ENCODE assay signal across 21 mouse cellular contexts in the genomic region with DNA sequence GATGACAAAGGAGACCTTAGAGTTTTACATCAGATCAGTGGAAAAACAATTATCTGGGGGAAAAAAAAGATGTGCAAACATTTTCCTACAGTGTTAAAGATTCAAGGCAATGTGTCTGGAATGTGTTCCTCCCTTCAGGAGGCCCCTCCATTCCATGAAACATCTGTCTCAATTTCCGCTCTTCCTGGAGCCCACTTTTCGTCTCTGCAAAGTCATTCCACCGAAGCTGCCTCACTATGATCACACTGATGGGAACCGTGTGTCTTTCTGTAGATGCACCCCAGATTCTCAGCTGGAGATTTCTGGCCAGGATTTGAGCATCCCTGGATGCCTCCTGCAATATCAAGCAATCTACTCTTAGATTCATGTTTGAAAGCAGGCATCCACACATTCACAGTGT. TPM values are rescaled to one million over a fixed set of nuclear protein-coding genes. Genes with fewer than 3 reads are reported as not detected.
DNase-seq lines count a peak whose midpoint lies in the region; ATAC-seq and TF ChIP-seq lines count a peak whose summit lies in the region.
"Had no signal": no experiment of that assay in that cellular context is flagged by ENCODE, and none has a peak within 500 bp of the region (broad histone marks: within the 10 kb centered on the region; RNA-seq: fewer than 3 reads in every experiment).

No protein-coding gene starts in this region.

- no peak overlapping the region for H3K4me3 ChIP-seq in gastrocnemius, adult 2 months
- no peak overlapping the region for H3K4me3 ChIP-seq in kidney, postnatal 0 days (replicated peaks; ENCODE audit: low read depth, low read length)
- no peak overlapping the region for H3K4me3 ChIP-seq in kidney, embryonic 15.5 days (replicated peaks)
- no peak overlapping the region for H3K4me3 ChIP-seq in embryonic facial prominence, embryonic 15.5 days (replicated peaks)
- no peak overlapping the region for H3K4me3 ChIP-seq in liver, postnatal 0 days (ENCODE audit: low read depth, low read length)
- H3K4me3 ChIP-seq: forebrain, embryonic 13.5 days had no signal

- H3K9me3 ChIP-seq in kidney, postnatal 0 days (replicated peaks; ENCODE audit: low read length), result no peaks in the 10 kb centered on the region
- H3K9me3 ChIP-seq in kidney, embryonic 15.5 days (replicated peaks), result no peaks in the 10 kb centered on the region
- no peaks in the 10 kb centered on the region for H3K9me3 ChIP-seq in embryonic facial prominence, embryonic 15.5 days (replicated peaks)
- H3K9me3 ChIP-seq in liver, postnatal 0 days (ENCODE audit: low read length), result no peaks in the 10 kb centered on the region
- H3K9me3 ChIP-seq: forebrain, embryonic 13.5 days had no signal

- ATAC-seq in kidney, postnatal 0 days (replicated peaks; ENCODE audit: low FRiP score, low read depth), result no peak
- ATAC-seq in kidney, embryonic 15.5 days (replicated peaks; ENCODE audit: low FRiP score), result no peak
- 0 out of 2 replicates have a peak, but pooled peaks have one; percentile 63 for ATAC-seq in embryonic facial prominence, embryonic 15.5 days (ENCODE audit: insufficient number of reproducible peaks, low FRiP score, low TSS enrichment, low read depth)
- no peak for ATAC-seq in liver, postnatal 0 days
- ATAC-seq: forebrain, embryonic 13.5 days had no signal

- no peak for TF ChIP-seq CTCF in gastrocnemius, adult 2 months (IDR thresholded peaks at IDR 0.05)
- no peak for TF ChIP-seq CTCF in kidney, postnatal 0 days (IDR thresholded peaks at IDR 0.05; ENCODE audit: low read depth)
- TF ChIP-seq CTCF in liver, postnatal 0 days (IDR thresholded peaks at IDR 0.05; ENCODE audit: low read depth), result no peak

- intact Hi-C loops in gastrocnemius, adult 2 months (cut with DNase I), result no loop called here
- intact Hi-C loops in left cerebral cortex, postnatal 25 days (cut with DNase I), result no loop called here

- 43% methylated on average over 4 of the region's 4 CpGs for WGBS in kidney, postnatal 0 days
- WGBS in kidney, embryonic 15.5 days, result 52% methylated on average over 4 of the region's 4 CpGs
- 27% methylated on average over 4 of the region's 4 CpGs for WGBS in embryonic facial prominence, embryonic 15.5 days
- 58% methylated on average over 4 of the region's 4 CpGs for WGBS in liver, postnatal 0 days (ENCODE audit: insufficient replicate concordance)

- no peaks in the 10 kb centered on the region for H3K36me3 ChIP-seq in kidney, postnatal 0 days (ENCODE audit: insufficient read depth, low read length)
- H3K36me3 ChIP-seq in kidney, embryonic 15.5 days, result no peaks in the 10 kb centered on the region
- no peaks in the 10 kb centered on the region for H3K36me3 ChIP-seq in embryonic facial prominence, embryonic 15.5 days
- no peaks in the 10 kb centered on the region for H3K36me3 ChIP-seq in liver, postnatal 0 days (replicated peaks; ENCODE audit: insufficient read depth, low read length)

- H3K27me3 ChIP-seq in kidney, postnatal 0 days (ENCODE audit: insufficient read depth, low read length), result no peaks in the 10 kb centered on the region
- H3K27me3 ChIP-seq in kidney, embryonic 15.5 days, result no peaks in the 10 kb centered on the region
- no peaks in the 10 kb centered on the region for H3K27me3 ChIP-seq in embryonic facial prominence, embryonic 15.5 days
- H3K27me3 ChIP-seq in liver, postnatal 0 days (ENCODE audit: insufficient read depth, low read length), result no peaks in the 10 kb centered on the region
- H3K27me3 ChIP-seq: forebrain, embryonic 13.5 days had no signal

- no peak for TF ChIP-seq EP300 in liver, postnatal 0 days (IDR thresholded peaks at IDR 0.05; ENCODE audit: low read depth)

- peak overlapping the region; percentile 61 for H3K27ac ChIP-seq in gastrocnemius, adult 2 months
- H3K27ac ChIP-seq in kidney, postnatal 0 days, result no peak overlapping the region
- no peak overlapping the region for H3K27ac ChIP-seq in kidney, embryonic 15.5 days
- H3K27ac ChIP-seq in embryonic facial prominence, embryonic 15.5 days (replicated peaks), result peak overlapping the region; percentile 77
- no peak overlapping the region for H3K27ac ChIP-seq in liver, postnatal 0 days (ENCODE audit: low read depth)
- H3K27ac ChIP-seq: forebrain, embryonic 13.5 days had no signal

- no peaks in the 10 kb centered on the region for H3K4me1 ChIP-seq in kidney, postnatal 0 days (replicated peaks; ENCODE audit: insufficient read depth, low read length)
- H3K4me1 ChIP-seq in kidney, embryonic 15.5 days, result no peaks in the 10 kb centered on the region
- H3K4me1 ChIP-seq in embryonic facial prominence, embryonic 15.5 days, result 0 out of 2 replicates have a peak, but pooled peaks cover 6% of the 10 kb centered on the region
- no peaks in the 10 kb centered on the region for H3K4me1 ChIP-seq in liver, postnatal 0 days (ENCODE audit: insufficient read depth)

- no peak overlapping the region for H3K4me2 ChIP-seq in kidney, postnatal 0 days (ENCODE audit: low read length)
- H3K4me2 ChIP-seq in kidney, embryonic 15.5 days, result no peak overlapping the region
- no peak overlapping the region for H3K4me2 ChIP-seq in embryonic facial prominence, embryonic 15.5 days (replicated peaks)
- no peak overlapping the region for H3K4me2 ChIP-seq in liver, postnatal 0 days (ENCODE audit: low read depth, low read length)
- H3K4me2 ChIP-seq: forebrain, embryonic 13.5 days had no signal

- DNase-seq in gastrocnemius, adult 2 months, result no peak
- DNase-seq in gastrocnemius, adult 8-10 months (ENCODE audit: low spot score in 2 of 2), result no peak
- peak; percentile 58 for DNase-seq in kidney, postnatal 0 days (ENCODE audit: low spot score)
- peak; percentile 35 for DNase-seq in skeletal muscle tissue, adult 2 months (ENCODE audit: low read depth, low spot score)
- no peak for DNase-seq in left cerebral cortex, postnatal 25 days (ENCODE audit: low spot score in 2 of 2)
- DNase-seq in liver, postnatal 0 days, result no peak
- DNase-seq: adrenal gland, adult 8-10 months; cerebellum, adult 11 months; gastrocnemius, postnatal 14 days; kidney, adult 2 months; layer of hippocampus, adult 9-11 months; lung, adult 2 months; right cerebral cortex, postnatal 25 days had no signal

- H3K9ac ChIP-seq in kidney, postnatal 0 days (ENCODE audit: low read depth, low read length), result no peak overlapping the region
- no peak overlapping the region for H3K9ac ChIP-seq in kidney, embryonic 15.5 days
- H3K9ac ChIP-seq in embryonic facial prominence, embryonic 15.5 days, result no peak overlapping the region
- no peak overlapping the region for H3K9ac ChIP-seq in liver, postnatal 0 days (replicated peaks)
- H3K9ac ChIP-seq: forebrain, embryonic 13.5 days had no signal

RNA-seq across cellular contexts. Expression of gene Ccer1, which starts 24.2 kb away (rescaled TPM):
- total RNA-seq in gastrocnemius, adult 2 months (2021), result not detected
- not detected for total RNA-seq in gastrocnemius, adult 8-10 months (2022)
- polyA plus RNA-seq in kidney, postnatal 0 days (2015; fragmentation: Nextera tagmentation; extraction: Ambion mirVana), result not detected in 2 replicates
- polyA plus RNA-seq in kidney, embryonic 15.5 days (2015; fragmentation: Nextera tagmentation; extraction: Ambion mirVana), result not detected in 2 replicates
- not detected in 2 replicates for polyA plus RNA-seq in embryonic facial prominence, embryonic 15.5 days (2015; fragmentation: Nextera tagmentation; extraction: Ambion mirVana)
- not detected for total RNA-seq in left cerebral cortex, postnatal 25 days (2021)
- polyA plus RNA-seq in liver, postnatal 0 days (2015; fragmentation: Nextera tagmentation; extraction: Ambion mirVana), result not detected in 2 replicates
- total RNA-seq: adrenal gland, adult 8-10 months; common myeloid progenitor, adult 5-6 weeks; gastrocnemius, postnatal 14 days; hematopoietic stem cell, adult 5-6 weeks; left cerebral cortex, postnatal 36 days; megakaryocyte, adult 5-6 weeks had no signal
- polyA plus RNA-seq: forebrain, embryonic 13.5 days; lung, adult 2 months had no signal

RNA-seq across cellular contexts. Expression of gene Epyc, which starts 24.8 kb away (rescaled TPM):
- under 1 TPM in 1 of 2 experiments, not detected in 1; 0.14 TPM for total RNA-seq in gastrocnemius, adult 2 months (2021)
- total RNA-seq in gastrocnemius, adult 8-10 months (2022), result not detected
- 0.08 TPM in 1 of 2 replicates, not detected in the other for polyA plus RNA-seq in kidney, postnatal 0 days (2015; fragmentation: Nextera tagmentation; extraction: Ambion mirVana)
- 0.53 and 0.66 TPM in 2 replicates for polyA plus RNA-seq in kidney, embryonic 15.5 days (2015; fragmentation: Nextera tagmentation; extraction: Ambion mirVana)
- polyA plus RNA-seq in embryonic facial prominence, embryonic 15.5 days (2015; fragmentation: Nextera tagmentation; extraction: Ambion mirVana), result 7.8 and 13.8 TPM in 2 replicates
- total RNA-seq in left cerebral cortex, postnatal 25 days (2021), result under 1 TPM in 1 of 2 experiments, not detected in 1; 0.25 TPM
- polyA plus RNA-seq in liver, postnatal 0 days (2015; fragmentation: Nextera tagmentation; extraction: Ambion mirVana), result not detected in 2 replicates
- total RNA-seq: common myeloid progenitor, adult 5-6 weeks; hematopoietic stem cell, adult 5-6 weeks; megakaryocyte, adult 5-6 weeks had no signal

RNA-seq across cellular contexts. Expression of gene C030005K15Rik, which starts 57.9 kb away (rescaled TPM):
- not detected for total RNA-seq in gastrocnemius, adult 2 months (2021)
- total RNA-seq in gastrocnemius, adult 8-10 months (2022), result not detected
- not detected in 2 replicates for polyA plus RNA-seq in kidney, postnatal 0 days (2015; fragmentation: Nextera tagmentation; extraction: Ambion mirVana)
- polyA plus RNA-seq in kidney, embryonic 15.5 days (2015; fragmentation: Nextera tagmentation; extraction: Ambion mirVana), result not detected in 2 replicates
- not detected in 2 replicates for polyA plus RNA-seq in embryonic facial prominence, embryonic 15.5 days (2015; fragmentation: Nextera tagmentation; extraction: Ambion mirVana)
- under 1 TPM in 1 of 2 experiments, not detected in 1; 0.37 TPM for total RNA-seq in left cerebral cortex, postnatal 25 days (2021)
- not detected in 2 replicates for polyA plus RNA-seq in liver, postnatal 0 days (2015; fragmentation: Nextera tagmentation; extraction: Ambion mirVana)
- total RNA-seq: adrenal gland, adult 8-10 months; common myeloid progenitor, adult 5-6 weeks; gastrocnemius, postnatal 14 days; hematopoietic stem cell, adult 5-6 weeks; megakaryocyte, adult 5-6 weeks had no signal
- polyA plus RNA-seq: forebrain, embryonic 13.5 days; kidney, adult 2 months; lung, adult 2 months; testis, adult 2 months had no signal

Comparison
In these comparisons a context has a peak if more than half of its experiments do, and no peak if none do; other contexts are left out.
1. DNase-seq: peak in kidney, postnatal 0 days (single experiment) and skeletal muscle tissue, adult 2 months (single experiment); none in gastrocnemius, adult 2 months (single experiment), gastrocnemius, adult 8-10 months (0 of 2), left cerebral cortex, postnatal 25 days (0 of 2) and liver, postnatal 0 days (single experiment).
2. H3K27ac ChIP-seq: peak in gastrocnemius, adult 2 months (single experiment) and embryonic facial prominence, embryonic 15.5 days (single experiment); none in kidney, postnatal 0 days (single experiment), kidney, embryonic 15.5 days (single experiment) and liver, postnatal 0 days (single experiment).